Mouse (Mus musculus) urinary bladder, postnatal 36 days (tissue): ENCODE data around the gene Ppp3ca.

ENCODE experiments used
- DNase-seq, 2 experiments: peaks; one replicate each; pipeline ENCODE4 v3.0.0; 2022; ENCODE audit warnings: low spot score in 2 of 2, mixed read lengths in 1 of 2

The Ppp3ca gene

DNA sequence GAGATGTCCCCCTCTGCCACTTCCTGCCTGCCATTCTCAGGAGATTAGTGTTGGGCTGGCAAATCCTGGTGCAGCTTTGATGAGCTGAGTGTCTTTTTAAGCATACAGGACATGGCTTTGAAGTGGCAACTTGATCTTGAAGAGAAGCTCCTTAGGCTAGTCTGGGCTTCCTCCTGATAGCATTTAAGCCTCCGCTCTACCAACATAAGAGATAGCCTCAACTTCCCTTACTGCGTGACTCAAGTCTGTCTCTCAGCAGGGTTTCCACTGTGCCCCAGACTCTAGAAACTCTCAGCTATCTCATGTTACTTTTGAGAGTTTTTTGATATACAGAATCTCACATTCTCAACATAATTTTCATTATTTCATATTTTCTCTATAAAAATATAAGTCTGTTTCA is 144.0 kb downstream of the Ppp3ca start:
- no peak for DNase-seq

DNA sequence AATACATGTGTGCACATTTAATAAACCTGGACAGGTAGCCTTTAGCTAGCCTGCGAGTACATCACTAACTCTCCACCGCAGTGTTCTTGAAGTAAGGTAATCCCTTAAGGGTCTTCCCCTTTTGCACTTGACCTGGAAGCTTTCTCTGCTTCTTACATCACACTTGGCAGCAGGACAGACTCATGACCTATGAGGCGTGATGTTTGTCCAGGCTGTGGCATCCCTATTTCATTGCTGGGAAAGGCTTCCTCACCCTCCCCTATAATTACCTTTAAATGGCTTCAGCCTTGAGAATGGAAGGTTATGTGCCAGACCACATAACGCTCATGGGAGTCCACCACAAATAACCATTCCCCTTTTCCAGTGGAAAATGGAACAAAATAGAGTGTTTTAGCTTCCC is 145.0 kb downstream of the Ppp3ca start:
- DNase-seq, result no peak

DNA sequence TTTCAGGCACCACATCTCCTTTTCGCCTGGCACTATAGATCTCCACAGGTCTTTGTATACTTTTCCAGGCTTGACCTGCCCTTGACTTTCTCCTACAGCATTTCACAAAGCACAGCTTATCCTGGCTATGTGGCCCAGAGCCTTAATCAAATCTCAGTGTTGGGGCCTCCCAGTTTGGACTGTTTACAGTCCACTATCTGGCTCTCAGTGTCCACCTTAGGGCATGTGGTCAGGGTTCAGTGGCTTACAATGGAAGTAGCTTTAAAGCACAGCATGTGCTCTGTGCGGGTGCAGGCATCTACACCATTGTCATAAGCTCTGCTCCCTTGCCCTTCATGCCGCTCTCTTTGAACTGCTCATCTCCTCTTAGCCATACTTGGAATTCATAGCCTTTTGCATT is 146.4 kb downstream of the Ppp3ca start:
- no peak for DNase-seq

DNA sequence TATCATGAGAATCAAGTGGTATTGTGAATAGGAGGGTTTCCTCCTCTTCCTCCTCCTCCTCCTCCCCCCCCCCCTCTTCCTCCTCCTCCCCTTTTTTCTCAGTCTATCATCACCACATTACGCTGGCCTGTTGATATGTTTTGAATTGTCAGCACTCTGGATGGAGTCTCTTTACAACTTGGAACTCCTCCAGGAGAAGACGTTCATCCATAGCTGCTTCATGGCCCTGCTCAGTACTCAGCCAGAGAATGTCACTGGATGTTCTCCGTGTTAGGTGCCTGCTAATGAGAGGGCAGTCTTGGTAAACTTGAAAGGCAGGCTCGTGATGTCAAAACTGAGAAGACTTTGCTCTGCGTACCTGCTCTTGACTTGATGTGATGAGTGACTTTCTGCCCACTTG is 149.1 kb downstream of the Ppp3ca start:
- no peak for DNase-seq

DNA sequence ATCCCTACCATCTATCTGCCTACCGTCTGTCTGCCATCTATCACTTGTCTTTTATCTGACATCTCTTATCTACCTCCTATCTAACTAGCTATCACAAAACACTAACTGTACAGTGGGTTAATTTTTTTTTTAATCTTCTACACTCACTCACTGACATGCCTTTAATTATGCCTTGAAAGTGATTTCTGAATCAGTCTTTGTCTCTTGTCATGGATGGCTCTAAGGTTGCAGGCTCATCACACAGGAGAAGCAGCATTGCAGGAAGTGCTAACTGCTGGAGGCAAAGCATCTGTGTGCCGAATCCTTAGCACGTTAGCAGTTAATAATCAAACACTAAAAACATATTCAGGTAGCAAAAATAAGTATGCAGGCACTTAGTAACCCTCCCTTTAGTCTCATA is 151.1 kb downstream of the Ppp3ca start:
- DNase-seq, result no peak

DNA sequence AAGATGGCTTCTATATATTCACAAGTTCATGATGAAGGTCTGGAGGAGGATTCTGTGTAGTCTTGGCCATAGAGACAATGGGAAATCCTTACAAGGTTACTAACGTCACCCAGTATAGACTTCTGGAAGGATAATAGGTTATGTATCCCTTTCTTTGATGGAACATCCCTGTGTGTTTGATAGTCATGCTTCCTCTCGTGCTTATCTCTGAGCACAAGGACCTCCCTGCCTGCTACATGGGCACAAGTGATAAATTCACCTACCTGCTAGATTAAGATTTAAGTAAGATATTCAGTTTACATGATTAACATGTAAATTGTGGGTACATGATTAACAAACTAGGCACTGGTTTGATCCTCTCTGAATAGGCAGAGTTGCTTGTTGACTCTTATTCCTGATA is 152.1 kb downstream of the Ppp3ca start:
- no peak for DNase-seq

DNA sequence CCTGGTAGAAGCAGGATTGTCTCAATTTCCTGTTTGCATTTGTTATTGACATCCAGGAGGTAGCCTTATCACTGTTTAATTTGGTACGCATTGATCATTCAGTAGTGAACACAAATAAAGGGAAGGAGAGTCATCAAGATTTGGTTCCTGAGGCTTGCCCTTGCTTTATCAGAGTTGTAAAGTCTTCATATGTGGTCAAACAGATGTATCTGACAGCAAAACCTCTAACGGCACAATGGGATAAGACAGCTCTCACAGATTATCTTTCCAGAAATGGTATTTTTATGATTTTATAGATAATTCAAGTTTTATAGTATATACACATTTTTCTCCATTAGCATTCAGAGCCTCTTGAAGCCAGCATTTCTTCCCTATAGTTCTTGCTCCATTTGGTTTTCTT is 152.5 kb downstream of the Ppp3ca start:
- no peak for DNase-seq

DNA sequence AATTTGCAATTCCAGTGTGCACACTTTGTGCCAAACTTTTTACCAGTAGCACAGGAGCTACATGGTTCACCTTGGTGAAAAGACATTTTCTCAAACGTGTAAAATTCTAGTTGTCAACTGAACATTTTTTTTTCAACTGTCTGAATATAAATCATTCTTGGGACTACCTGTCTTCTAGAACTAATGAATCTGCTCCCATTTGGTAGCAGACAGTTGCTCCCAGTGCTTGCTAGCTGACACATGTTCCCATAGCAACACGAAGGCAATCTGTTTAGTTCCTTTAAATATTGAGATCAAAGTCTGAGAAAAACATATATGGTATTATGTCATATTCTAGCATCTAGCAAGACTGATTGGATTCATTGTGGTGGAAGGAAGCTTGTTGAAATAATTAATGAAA is 158.5 kb downstream of the Ppp3ca start:
- DNase-seq, result no peak

DNA sequence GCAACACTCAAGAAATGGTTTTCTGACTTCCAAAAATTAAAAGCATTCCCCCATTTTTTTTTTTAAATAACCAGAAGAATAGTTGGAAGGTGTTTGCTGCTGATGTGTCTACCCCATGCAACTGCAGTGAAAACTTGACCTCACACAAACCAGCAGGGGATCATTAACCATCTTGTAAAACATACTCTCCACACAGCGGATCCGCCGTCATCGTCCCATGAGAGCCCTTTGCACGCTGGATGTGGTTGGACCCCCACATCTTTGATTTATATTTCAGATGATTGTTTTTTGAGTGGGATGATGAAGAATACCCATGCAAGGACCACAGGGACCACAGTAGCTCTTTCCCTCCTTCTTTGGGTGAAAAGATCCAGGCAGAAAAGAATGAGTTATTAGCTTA is 159.2 kb downstream of the Ppp3ca start:
- no peak for DNase-seq

DNA sequence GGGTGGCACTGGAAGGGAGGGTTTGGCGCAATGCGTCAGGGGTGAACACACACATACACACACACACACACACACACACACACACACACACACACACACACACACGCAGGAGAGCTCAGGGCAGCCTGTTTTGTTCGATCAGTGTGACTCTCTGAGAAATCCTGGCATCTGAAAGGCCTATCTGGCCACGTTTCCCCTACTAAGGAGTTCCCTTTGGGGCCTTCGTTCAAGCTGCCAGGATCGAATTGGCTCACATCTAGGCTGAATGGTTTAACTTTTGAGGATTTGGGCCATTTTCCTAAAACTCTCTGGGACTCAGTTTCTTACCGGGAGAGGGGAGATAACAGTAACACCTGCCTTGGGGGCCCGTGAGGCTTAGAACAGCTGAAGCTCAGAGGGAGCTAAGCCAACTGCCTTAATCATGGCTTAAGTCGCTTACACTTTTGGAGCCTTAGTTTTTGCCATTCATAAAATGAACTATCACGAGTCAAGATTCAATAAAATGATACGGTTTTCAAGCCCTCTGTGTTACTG is 160.8 kb downstream of the Ppp3ca start:
- peak in 1 of 2 experiments; percentile 39 for DNase-seq

DNA sequence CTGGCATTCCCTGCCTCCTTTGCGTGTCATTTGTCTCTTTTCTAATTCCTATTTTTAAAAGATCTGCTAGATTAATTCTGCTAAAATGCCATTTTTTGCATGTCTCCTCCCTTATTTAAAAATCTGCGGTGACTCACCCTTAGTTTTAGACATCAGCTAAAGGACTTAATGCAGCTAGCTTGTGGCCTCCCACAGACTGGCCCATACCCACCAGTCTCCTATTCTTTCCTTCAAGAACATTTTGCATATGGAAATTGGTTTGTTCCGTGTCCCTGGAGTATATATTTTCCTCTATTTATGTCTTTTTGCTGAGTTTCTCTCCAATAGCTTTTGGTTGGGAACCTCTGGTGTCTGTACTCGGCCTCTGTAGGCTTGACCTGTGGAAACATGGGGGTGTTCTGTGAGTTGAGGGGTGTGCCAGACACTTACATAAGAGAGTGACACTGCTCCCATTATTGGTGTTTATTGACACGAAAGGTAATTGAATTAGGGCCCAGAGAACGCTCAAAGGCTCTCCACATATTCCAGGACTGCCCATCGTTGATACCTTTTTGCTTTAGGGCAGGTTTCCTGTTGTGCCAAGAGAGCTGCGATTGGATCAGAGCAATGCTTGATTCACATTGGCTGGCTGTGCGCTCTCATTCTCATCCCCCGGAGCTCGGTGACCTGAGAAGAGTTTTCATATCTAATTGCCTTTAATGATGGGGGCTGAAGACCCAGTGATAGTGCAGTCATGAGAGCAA is 163.2 kb downstream of the Ppp3ca start:
- no peak for DNase-seq

DNA sequence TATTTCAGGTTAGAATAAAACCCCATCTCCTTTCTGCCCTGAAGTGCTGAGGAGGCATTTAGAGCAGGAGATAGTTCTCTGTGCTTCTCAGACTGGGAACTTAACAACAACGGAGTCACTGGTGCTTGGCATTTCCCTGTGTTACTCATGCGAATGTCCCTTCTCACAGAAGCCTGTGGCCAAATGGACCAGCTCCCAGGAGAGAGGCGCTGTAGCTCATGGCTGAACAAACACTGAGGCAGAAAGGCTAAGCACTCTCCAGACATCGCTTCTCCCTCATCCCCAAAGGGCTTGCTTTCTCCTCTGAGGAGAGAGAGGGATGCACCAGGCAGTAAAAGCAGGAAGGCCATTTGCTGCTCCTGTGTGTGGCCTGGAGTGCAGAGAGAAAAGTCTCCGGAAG is 164.0 kb downstream of the Ppp3ca start:
- DNase-seq, result peak in 1 of 2 experiments; percentile 43

DNA sequence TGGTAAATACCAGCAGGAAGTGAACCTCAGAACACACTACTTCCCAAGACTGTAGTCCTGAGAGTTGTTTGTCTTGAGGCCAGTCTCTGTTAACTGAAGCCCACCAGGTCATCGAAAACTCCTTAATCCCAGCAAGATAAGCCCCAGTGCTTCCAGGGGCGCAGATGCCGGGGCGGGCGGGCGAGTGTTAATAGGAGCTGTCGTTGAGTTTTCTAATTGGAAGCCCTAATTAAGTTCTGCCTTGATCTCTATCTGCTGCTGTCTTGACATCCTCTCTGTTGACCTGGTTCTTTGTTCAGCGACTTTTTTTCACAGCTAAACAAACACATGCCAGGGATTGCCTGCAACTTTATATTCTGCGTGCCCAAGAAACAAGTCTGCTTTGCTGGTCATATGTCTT is 165.9 kb downstream of the Ppp3ca start:
- DNase-seq, result no peak

DNA sequence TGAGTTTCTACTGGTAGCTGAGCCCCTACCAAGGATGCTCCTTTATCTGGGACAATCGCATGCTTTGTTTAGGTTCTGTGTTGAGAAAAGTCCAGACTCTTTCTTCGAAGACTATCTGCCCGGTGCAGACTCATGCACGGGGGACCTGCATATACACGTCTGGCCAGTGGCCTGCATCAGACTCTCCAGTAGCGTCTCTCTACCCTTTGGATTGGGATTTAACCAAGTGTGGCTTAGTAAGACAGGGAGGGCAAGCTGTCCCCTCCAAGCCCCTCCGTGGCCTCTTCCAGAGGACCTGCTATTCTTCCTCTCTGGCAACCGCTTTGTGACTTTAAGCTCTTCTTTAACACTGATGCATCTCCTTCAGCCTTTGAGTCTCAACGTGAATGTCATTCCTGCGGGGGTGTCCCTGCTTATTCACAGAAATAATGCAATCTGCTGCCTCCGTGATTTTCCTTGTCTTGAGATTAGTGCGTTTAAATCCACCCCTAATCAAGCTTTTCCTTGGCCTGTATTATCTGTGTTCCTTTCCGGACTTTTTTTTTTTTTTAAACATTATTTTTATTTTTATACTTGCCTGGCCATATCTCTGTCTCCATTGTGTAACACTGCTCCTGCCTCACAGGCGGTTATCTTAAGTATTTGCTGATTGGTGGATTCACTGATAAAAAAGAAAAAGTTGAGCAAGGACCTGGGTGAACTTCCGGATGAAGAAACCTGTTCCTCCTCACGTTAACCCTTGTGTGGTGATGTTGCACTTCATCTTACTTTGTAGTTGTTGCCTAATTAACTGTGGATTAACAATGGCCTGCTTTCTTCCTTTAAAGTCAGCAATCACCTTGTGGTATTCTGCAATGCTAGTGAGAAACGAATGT is 166.6 kb downstream of the Ppp3ca start:
- DNase-seq, result no peak

DNA sequence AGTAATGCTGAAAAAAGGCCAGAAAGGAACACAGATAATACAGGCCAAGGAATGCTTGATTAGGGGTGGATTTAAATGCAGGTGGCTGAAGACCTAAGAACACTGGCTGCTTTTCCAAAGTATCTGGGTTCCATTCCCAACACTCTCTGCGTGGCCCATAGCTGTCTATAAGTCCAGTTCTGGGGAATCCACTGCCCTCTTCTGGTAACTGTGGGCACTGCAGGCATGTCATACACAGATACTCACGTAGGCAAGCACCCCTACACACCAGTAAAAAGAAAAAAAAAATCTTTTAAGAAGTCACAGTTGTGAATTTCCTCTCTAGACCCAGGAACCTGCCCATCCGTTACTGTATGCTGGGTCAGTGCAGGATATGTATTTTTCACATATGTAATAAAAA is 167.7 kb downstream of the Ppp3ca start:
- DNase-seq, result no peak

DNA sequence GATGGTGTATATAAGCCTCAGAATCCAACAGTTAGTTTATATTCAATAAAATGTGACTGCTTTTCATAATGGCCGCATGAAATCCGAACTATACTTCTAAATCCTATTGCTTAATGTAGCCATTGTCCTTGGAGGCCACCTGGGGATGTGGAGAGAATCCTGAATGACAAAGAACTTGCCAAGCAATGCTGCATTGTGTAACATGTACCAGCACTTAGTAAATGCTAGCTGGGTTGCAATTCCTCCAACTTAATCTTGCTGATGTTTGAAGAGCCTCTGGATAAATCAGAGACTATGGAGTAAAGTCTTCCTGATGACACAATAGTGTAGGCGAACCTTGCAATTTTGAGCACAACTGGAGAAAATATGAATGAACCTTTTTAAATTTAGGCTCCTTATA is 171.4 kb downstream of the Ppp3ca start:
- DNase-seq, result no peak

DNA sequence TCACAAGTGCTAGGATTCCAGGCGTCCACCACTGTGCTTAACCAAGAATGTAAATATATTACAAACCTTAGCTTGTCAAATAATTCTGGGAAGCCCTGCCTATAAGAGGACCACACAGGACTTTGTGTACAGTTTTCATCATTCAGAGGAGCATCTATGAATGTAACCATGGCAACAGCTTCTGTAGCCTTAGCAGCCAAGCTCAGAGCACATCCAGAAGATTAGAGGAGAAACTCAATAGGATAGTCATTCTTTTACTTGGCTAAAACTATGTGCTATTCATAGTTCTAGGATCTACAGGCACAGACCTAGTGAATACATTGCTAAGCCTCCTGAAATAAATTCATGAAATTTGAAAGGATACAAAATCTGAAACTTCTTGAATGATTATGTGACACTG is 172.5 kb downstream of the Ppp3ca start:
- no peak for DNase-seq

DNA sequence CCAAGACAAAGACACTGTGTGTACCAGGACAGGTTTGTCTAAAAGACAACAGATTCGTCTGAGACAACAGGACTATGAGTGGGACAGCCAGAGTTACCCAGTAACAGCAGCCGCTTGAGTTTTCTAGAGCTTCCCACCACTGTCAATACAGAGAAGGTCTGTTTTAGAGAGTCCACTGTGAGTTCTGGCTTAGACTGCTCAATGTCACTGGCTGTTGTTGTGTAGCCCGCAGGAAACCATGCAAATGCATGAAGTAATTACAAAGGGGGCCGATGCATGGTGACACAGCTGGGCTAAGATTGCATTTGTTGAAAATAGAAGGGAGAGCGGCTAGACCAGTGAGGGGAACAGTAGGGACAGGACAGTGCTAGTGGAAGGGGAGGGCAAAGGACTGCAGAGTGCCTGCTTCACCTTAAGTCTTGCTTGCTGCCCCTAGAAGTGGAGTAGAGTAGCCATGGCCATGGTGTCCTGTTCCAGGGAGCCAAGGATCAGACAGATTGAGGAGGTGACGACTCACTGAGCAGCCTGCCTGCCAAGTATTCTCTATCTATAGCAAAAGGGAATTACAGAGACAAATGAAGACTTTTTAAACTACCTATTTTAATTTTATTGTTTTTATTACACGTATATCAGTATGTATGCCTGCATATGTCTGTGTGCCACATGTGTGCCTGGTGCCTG is 174.0 kb downstream of the Ppp3ca start:
- DNase-seq, result no peak

DNA sequence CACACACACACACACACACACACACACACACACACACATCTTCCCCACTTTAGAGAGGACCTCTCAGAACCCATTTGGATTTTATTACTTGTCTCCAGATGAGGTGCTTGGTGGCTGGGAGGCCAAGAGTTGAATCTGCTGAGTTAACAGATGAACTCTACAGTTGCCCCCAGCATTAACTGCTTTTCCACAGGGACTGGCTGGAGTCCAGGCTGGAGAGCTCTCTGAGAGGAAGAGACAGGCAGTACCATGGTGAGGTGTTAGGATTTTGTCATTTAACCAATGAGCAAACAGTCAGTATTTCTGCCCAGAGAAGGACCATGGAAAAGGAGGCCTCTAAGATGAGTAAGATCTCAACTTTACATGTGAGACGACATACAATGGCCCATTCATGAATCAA is 179.1 kb downstream of the Ppp3ca start:
- no peak for DNase-seq

DNA sequence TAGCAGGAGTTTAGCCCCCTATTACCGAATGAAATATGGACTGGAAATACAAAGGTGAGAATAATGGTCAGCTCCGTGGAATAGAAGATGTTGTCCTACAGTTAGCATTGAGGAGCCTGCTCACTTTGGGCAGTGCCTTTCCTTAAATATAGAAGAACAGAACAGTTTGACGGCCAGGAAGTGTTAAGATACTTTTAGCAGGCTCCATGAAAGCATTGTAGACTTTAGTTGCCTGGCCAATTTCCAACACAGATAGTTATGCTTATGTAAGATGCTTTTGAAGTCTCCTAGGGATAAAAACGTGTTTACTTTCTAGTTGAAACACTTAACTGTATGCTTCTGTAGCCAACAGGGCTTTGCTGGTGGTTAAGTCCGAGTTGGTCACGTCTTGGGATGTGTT is 183.0 kb downstream of the Ppp3ca start:
- no peak for DNase-seq

DNA sequence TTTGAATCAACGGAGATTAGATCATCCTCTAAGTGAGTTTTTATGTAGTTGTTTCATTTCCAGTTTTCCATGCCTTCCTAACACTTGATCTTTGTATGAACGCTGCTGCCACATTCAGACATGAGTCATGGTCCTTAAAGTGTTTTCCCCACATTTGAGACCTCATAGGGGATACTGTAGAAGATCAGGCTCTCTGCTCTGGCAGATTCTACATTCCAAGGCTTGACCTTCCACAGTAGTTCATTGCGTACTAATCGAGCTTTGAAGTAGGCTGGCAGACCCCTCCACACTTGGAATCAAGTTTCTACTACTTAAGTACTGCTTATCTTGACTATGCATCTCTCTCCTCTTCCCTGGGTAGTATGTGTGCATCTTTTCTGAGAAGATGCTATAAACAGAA is 183.7 kb downstream of the Ppp3ca start:
- DNase-seq, result no peak

DNA sequence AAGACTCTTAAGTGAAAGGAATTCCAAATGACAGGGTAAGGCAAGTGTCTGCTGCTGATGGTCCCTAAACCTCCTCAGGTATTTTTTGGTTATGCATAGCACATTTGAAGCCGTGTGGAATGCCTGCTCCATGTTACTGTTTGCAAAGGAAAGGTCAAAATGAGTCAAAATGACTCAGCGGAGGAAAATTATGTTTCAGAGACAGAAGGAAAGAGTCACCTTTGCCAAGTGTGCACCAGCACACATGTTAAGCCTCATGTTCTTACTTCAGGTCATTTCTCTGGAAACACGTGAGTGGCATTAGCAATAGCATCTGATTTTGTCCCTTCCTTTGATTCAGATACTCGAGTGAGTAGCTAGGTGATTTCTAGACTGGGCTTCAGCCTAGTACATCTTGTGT is 186.1 kb downstream of the Ppp3ca start:
- no peak for DNase-seq
